Mouse (Mus musculus): ENCODE measurements at regions not wholly inside any gene's neighbourhood (a gene's known extent, or its start where the extent isn't known, plus 50 kb on each side); places are given as distances from the start of the nearest gene placed in this dataset.

- TF ChIP-seq POLR2A (IDR thresholded peaks at IDR 0.05; ENCODE audit: low read depth, low read length), result no peak
- TF ChIP-seq CTCF (IDR thresholded peaks at IDR 0.05; ENCODE audit: borderline replicate concordance, insufficient read depth, low read length), result no peak
Observed at GRCm38 (mm10) chr6:31204434-31204833, 194.1 kb upstream of the Mkln1 start.
